ENCODE assay signal across 14 mouse cellular contexts in the genomic region with DNA sequence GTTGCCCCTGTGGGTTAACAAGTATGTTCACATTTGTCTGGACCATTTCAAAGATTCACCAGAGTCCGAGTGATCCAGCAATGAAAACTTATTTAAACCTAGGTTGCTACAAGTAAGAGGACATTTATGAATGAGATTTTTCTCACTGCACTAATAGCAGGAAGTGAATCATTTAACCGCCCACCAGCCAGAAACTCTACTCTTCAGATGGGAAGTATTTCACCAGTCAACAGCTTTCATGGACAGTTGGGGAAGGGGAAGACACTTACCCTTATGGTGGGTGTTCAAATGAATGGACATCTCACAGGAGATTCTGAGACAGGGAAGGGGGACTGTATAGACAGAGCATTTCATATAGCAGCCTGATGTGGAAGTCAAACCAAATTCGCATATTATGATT.
"Had no signal": no experiment of that assay in that cellular context is flagged by ENCODE, and none has a peak within 500 bp of the region (broad histone marks: within the 10 kb centered on the region; RNA-seq: fewer than 3 reads in every experiment).

No protein-coding gene starts in this region.

- DNase-seq: lung, adult 18-20 months; lung, embryonic 14.5 days; lung, postnatal 10 days; lung, postnatal 4 days; retina, postnatal 1 day; right cerebral cortex, adult 18-20 months; right cerebral cortex, postnatal 25 days; right cerebral cortex, postnatal 4 days; spleen, adult 18-20 months; thymus, adult 2 months; thymus, postnatal 25 days; thymus, postnatal 4 days had no signal

- ATAC-seq: midbrain, embryonic 13.5 days; midbrain, embryonic 15.5 days had no signal
